Mouse (Mus musculus) CH12.LX (cell line): Measurements from ENCODE around the gene Gpr179. TPM values are rescaled to one million over a fixed set of nuclear protein-coding genes. Genes with fewer than 3 reads are reported as not detected.

Experiments used
- DNase-seq: peaks from one replicate; pipeline ENCODE4 v3.0.0-alpha.2; 2013; ENCODE audit errors: extremely low read depth
- H3K27ac ChIP-seq: 2 replicates; pipeline ENCODE4 v1.5.1; 2012; ENCODE audit warnings: low read depth, mild to moderate bottlenecking, control low read depth, moderate library complexity; ENCODE audit not compliant: insufficient read depth
- H3K27me3 ChIP-seq: replicated peaks from 2 replicates; pipeline ENCODE3; 2012; ENCODE audit warnings: inconsistent platforms
- H3K36me3 ChIP-seq, 2 experiments: replicated peaks in 1 of 2; 2 replicates each; pipeline versions ENCODE3 to v1.6.1; 2012; ENCODE audit warnings: inconsistent platforms in 1 of 2, low read length in 1 of 2, mild to moderate bottlenecking in 1 of 2, mixed read lengths in 1 of 2, moderate library complexity in 1 of 2; ENCODE audit not compliant: control insufficient read depth in 1 of 2, insufficient read depth in 1 of 2
- H3K4me1 ChIP-seq, 2 experiments: 2 replicates each; pipeline ENCODE4 v1.6.1; 2012; ENCODE audit warnings: inconsistent platforms in 1 of 2, moderate library complexity in 1 of 2; ENCODE audit not compliant: insufficient read depth in 2 of 2, control insufficient read depth in 1 of 2
- H3K4me2 ChIP-seq: 2 replicates; pipeline ENCODE4 v1.6.1; 2012; ENCODE audit warnings: low read depth, mild to moderate bottlenecking, control low read depth; ENCODE audit not compliant: poor library complexity, insufficient read depth, severe bottlenecking
- H3K4me3 ChIP-seq, 3 experiments: fragments of 150-350 bp in 1 of 3; sonication (generic) in 1 of 3; replicated peaks in 1 of 3; 2 replicates each; pipeline versions ENCODE3 to v1.5.1; 2011 to 2012; ENCODE audit warnings: low read depth in 2 of 3, low read length in 2 of 3, mild to moderate bottlenecking in 2 of 3, moderate library complexity in 2 of 3, control low read depth in 1 of 3, improper control_type of control experiment in 1 of 3, inconsistent platforms in 1 of 3, mixed read lengths in 1 of 3; ENCODE audit not compliant: poor library complexity in 1 of 3
- H3K79me2 ChIP-seq: replicated peaks from 2 replicates; pipeline ENCODE4 v1.6.1; 2012; ENCODE audit warnings: mild to moderate bottlenecking, moderate library complexity; ENCODE audit not compliant: control insufficient read depth, poor library complexity, insufficient read depth, severe bottlenecking; ENCODE audit errors: extremely low read depth
- H3K9ac ChIP-seq: 2 replicates; pipeline ENCODE4 v1.6.1; 2012; ENCODE audit warnings: low read depth, mild to moderate bottlenecking, control low read depth, moderate library complexity; ENCODE audit not compliant: insufficient read depth
- H3K9me3 ChIP-seq: replicated peaks from 2 replicates; pipeline ENCODE3; 2012; ENCODE audit warnings: low read length, inconsistent platforms, mixed read lengths
- BHLHE40 ChIP-seq: IDR thresholded peaks from 2 replicates; pipeline ENCODE4 v1.6.1; 2011; ENCODE audit warnings: mild to moderate bottlenecking, low read depth, low read length, improper control_type of control experiment
- CHD1 ChIP-seq: IDR thresholded peaks from 2 replicates; pipeline ENCODE4 v1.6.1; 2012; ENCODE audit warnings: low read depth, low read length, improper control_type of control experiment, inconsistent platforms
- CTCF ChIP-seq, 2 experiments: IDR thresholded peaks in 1 of 2; conservative IDR thresholded peaks in 1 of 2; 2 replicates each; pipeline ENCODE4 v1.5.1; 2011 to 2012; ENCODE audit warnings: low read depth in 2 of 2, low read length in 2 of 2, improper control_type of control experiment in 1 of 2, inconsistent platforms in 1 of 2, mild to moderate bottlenecking in 1 of 2, moderate library complexity in 1 of 2
- EP300 ChIP-seq: IDR thresholded peaks from 2 replicates; pipeline ENCODE4 v1.6.1; 2011; ENCODE audit warnings: low read length, improper control_type of control experiment
- GABPA ChIP-seq: IDR thresholded peaks from 2 replicates; pipeline ENCODE4 v1.6.1; 2012; ENCODE audit warnings: low read depth, low read length, improper control_type of control experiment, inconsistent platforms; ENCODE audit not compliant: insufficient replicate concordance
- JUND ChIP-seq: conservative IDR thresholded peaks from 2 replicates; pipeline ENCODE4 v1.6.1; 2011; ENCODE audit warnings: low read depth, low read length, improper control_type of control experiment
- MAFK ChIP-seq: IDR thresholded peaks from 2 replicates; pipeline ENCODE4 v1.6.1; 2011; ENCODE audit warnings: low read length, improper control_type of control experiment; ENCODE audit not compliant: insufficient replicate concordance
- MXI1 ChIP-seq: IDR thresholded peaks from 2 replicates; pipeline ENCODE4 v1.6.1; 2011; ENCODE audit warnings: mild to moderate bottlenecking, low read depth, low read length, improper control_type of control experiment
- NELFE ChIP-seq: IDR thresholded peaks from 2 replicates; pipeline ENCODE4 v1.6.1; 2011; ENCODE audit warnings: low read depth, low read length, improper control_type of control experiment
- PAX5 ChIP-seq: IDR thresholded peaks from 2 replicates; pipeline ENCODE4 v1.6.1; 2012; ENCODE audit warnings: low read length, inconsistent platforms, mixed read lengths
- POLR2A ChIP-seq: IDR thresholded peaks from 2 replicates; pipeline ENCODE4 v1.6.1; 2011; ENCODE audit warnings: low read depth, mild to moderate bottlenecking, improper control_type of control experiment, low read length
- POLR2AphosphoS2 ChIP-seq: IDR thresholded peaks from 2 replicates; pipeline ENCODE4 v1.6.1; 2011; ENCODE audit warnings: low read depth, low read length, improper control_type of control experiment
- RAD21 ChIP-seq: IDR thresholded peaks from 2 replicates; pipeline ENCODE4 v1.6.1; 2011; ENCODE audit warnings: low read depth, mild to moderate bottlenecking, low read length, improper control_type of control experiment, moderate library complexity
- SIN3A ChIP-seq: IDR thresholded peaks from 2 replicates; pipeline ENCODE4 v1.6.1; 2012; ENCODE audit warnings: low read length, improper control_type of control experiment, inconsistent platforms
- TBP ChIP-seq: conservative IDR thresholded peaks from 2 replicates; pipeline ENCODE4 v1.6.1; 2011; ENCODE audit warnings: low read depth, low read length, improper control_type of control experiment
- UBTF ChIP-seq: IDR thresholded peaks from 2 replicates; pipeline ENCODE4 v1.6.1; 2012; ENCODE audit warnings: low read depth, mild to moderate bottlenecking, inconsistent platforms, low read length, improper control_type of control experiment, moderate library complexity
- USF2 ChIP-seq: conservative IDR thresholded peaks from 2 replicates; pipeline ENCODE4 v1.6.1; 2011; ENCODE audit warnings: low read depth, low read length, improper control_type of control experiment
- ZKSCAN1 ChIP-seq: IDR thresholded peaks from 2 replicates; pipeline ENCODE4 v1.6.1; 2012; ENCODE audit warnings: low read depth, inconsistent platforms, low read length, improper control_type of control experiment, borderline replicate concordance
- ZMIZ1 ChIP-seq: IDR thresholded peaks from 2 replicates; pipeline ENCODE4 v1.6.1; 2012; ENCODE audit warnings: low read depth, mild to moderate bottlenecking, inconsistent platforms, low read length, improper control_type of control experiment
- ZNF384 ChIP-seq: IDR thresholded peaks from 2 replicates; pipeline ENCODE4 v1.6.1; 2012; ENCODE audit warnings: low read depth, low read length, improper control_type of control experiment, inconsistent platforms
- dilution Hi-C: fragments of 300-500 bp; cut with MboI; formaldehyde crosslinking; loops from 2 replicates; pipeline ENCODE4 v1.14.3; 2020; ENCODE audit warnings: low sequenced_read_pairs; ENCODE audit not compliant: extremely low pct_unique_long_range_greater_than_20kb, extremely low pct_ligation_motif_present
- in situ Hi-C: fragments of 300-500 bp; cut with MboI; formaldehyde crosslinking; loops from 3 replicates; pipeline ENCODE4 v1.14.3; 2019; ENCODE audit warnings: low sequenced_read_pairs, low pct_ligation_motif_present, low pct_unique_long_range_greater_than_20kb, mixed read lengths
- polyA plus RNA-seq: library from polyadenylated mRNA; unstranded; fragments of >175 nt; gene quantifications from 2 replicates; pipeline ENCODE4 v1.2.1, GENCODE M21; 2012; ENCODE audit warnings: low read depth; ENCODE audit not compliant: insufficient read length
- total RNA-seq, 2 experiments: library from RNA; depleted of rRNA; stranded (reverse); fragments of 300-350 nt in 1 of 2; fragments of >200 nt in 1 of 2; gene quantifications; 2 replicates each; pipeline ENCODE4 v1.2.3; 2012 to 2014

The Gpr179 gene
- total and polyA plus RNA-seq, 3 experiments: 0.03 to 0.08 TPM; not detected in 1

DNA sequence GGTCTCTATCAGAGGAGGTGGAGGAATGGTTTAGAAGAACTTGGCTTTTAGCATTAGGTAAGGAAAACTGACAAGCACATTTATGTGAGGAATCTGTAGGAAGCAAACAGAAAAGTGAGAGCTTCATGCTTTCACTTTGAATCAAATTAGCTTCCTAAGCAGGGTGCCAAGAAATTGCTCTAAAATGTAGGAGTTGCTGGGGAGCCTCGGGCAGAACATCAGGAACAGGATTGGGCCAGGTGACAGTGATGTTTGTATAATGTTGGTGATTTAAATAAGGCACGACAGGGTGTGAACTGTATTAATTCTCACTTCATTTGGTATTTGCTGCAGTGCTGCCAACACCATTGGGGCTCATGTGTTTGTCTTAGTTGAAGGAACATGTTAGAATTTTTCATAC is 31.9 kb upstream of the Gpr179 start:
- TF ChIP-seq TBP (no peak), MXI1 (no peak), POLR2AphosphoS2 (no peak), BHLHE40 (no peak)
- Histone ChIP-seq H3K4me1 (no peaks in the 10 kb centered on the region), H3K27me3 (no peaks in the 10 kb centered on the region), H3K9me3 (no peaks in the 10 kb centered on the region), H3K79me2 (no peaks in the 10 kb centered on the region), H3K4me3 (no peak overlapping the region), H3K27ac (no peak overlapping the region), H3K9ac (no peak overlapping the region), H3K4me2 (no peak overlapping the region), H3K36me3 (peaks cover 19 to 64% of the 10 kb centered on the region in 2 experiments)
- no peak for DNase-seq
- dilution Hi-C loops (no loop called here), in situ Hi-C loops (no loop called here)

- DNase-seq: no peak
- dilution Hi-C loops (no loop called here), in situ Hi-C loops (no loop called here)
- Histone ChIP-seq H3K27me3 (no peaks in the 10 kb centered on the region), H3K9me3 (no peaks in the 10 kb centered on the region), H3K9ac (no peak overlapping the region), H3K4me2 (no peak overlapping the region), H3K27ac (no peak overlapping the region), H3K4me1 (no peaks in the 10 kb centered on the region), H3K36me3 (peaks cover 26 to 65% of the 10 kb centered on the region in 2 experiments), H3K4me3 (no peak overlapping the region), H3K79me2 (no peaks in the 10 kb centered on the region)
- no peak for TF ChIP-seq UBTF
- no peak for TF ChIP-seq CTCF (conservative IDR thresholded peaks at IDR 0.05 in 1 of 2, IDR thresholded peaks at IDR 0.05 in 1 of 2; ENCODE audit: low read depth in 2 of 2, low read length in 2 of 2)
- TF ChIP-seq PAX5: no peak
- TF ChIP-seq JUND: no peak
- TF ChIP-seq BHLHE40: no peak
Observed at GRCm38 (mm10) chr11:97383017-97383416, 31.1 kb upstream of the Gpr179 start.

GRCm38 (mm10) chr11:97380036-97380435 is 28.2 kb upstream of the Gpr179 start:
- Histone ChIP-seq H3K9me3 (no peaks in the 10 kb centered on the region), H3K4me3 (no peak overlapping the region), H3K4me2 (no peak overlapping the region), H3K4me1 (peaks cover 0 to 9% of the 10 kb centered on the region in 2 experiments; a peak in 1 of 4 replicates), H3K9ac (no peak overlapping the region), H3K36me3 (peaks cover 42 to 76% of the 10 kb centered on the region in 2 experiments), H3K27me3 (no peaks in the 10 kb centered on the region), H3K79me2 (no peaks in the 10 kb centered on the region), H3K27ac (no peak overlapping the region)
- no peak for DNase-seq
- in situ Hi-C loops: no loop called here
- dilution Hi-C loops: no loop called here
- TF ChIP-seq ZKSCAN1 (no peak), ZMIZ1 (no peak), NELFE (no peak), USF2 (no peak), EP300 (no peak), ZNF384 (no peak), MAFK (no peak), TBP (no peak), SIN3A (no peak), RAD21 (no peak), POLR2A (no peak), GABPA (no peak), CHD1 (no peak), PAX5 (no peak)
